Mouse (Mus musculus) spleen, adult 2 months (tissue): ENCODE data around the gene Atp8b5.

Source experiments
- CTCF ChIP-seq: fragments of 200-500 bp; IDR thresholded peaks from 2 replicates; pipeline ENCODE4 v1.5.1; 2011; ENCODE audit warnings: mild to moderate bottlenecking, inconsistent platforms; ENCODE audit not compliant: insufficient read depth, insufficient read length, insufficient replicate concordance; ENCODE audit errors: extremely low read depth
- POLR2A ChIP-seq: fragments of 200-500 bp; IDR thresholded peaks from 2 replicates; pipeline ENCODE4 v1.6.1; 2011; ENCODE audit warnings: low read depth, low read length, inconsistent platforms

GRCm38 (mm10) chr4:43374266-43374665 is 107.3 kb downstream of the Atp8b5 start:
- no peak for TF ChIP-seq CTCF
- no peak for TF ChIP-seq POLR2A
